Mouse (Mus musculus) thymus, postnatal 36 days (tissue): ENCODE data around the gene Vpreb1.
A peak's percentile ranks its signal among the peaks of the same experiment; 100 is the strongest.
"Not testable (repeated sequence)": the region's sequence is repeated elsewhere in the genome, so short reads cannot be mapped to it uniquely, and the experiment has no call there.

Experiments
- DNase-seq, 2 experiments: peaks; one replicate each; pipeline ENCODE4 v3.0.0; 2022; ENCODE audit warnings: mixed read lengths in 2 of 2

The Vpreb1 gene

DNA sequence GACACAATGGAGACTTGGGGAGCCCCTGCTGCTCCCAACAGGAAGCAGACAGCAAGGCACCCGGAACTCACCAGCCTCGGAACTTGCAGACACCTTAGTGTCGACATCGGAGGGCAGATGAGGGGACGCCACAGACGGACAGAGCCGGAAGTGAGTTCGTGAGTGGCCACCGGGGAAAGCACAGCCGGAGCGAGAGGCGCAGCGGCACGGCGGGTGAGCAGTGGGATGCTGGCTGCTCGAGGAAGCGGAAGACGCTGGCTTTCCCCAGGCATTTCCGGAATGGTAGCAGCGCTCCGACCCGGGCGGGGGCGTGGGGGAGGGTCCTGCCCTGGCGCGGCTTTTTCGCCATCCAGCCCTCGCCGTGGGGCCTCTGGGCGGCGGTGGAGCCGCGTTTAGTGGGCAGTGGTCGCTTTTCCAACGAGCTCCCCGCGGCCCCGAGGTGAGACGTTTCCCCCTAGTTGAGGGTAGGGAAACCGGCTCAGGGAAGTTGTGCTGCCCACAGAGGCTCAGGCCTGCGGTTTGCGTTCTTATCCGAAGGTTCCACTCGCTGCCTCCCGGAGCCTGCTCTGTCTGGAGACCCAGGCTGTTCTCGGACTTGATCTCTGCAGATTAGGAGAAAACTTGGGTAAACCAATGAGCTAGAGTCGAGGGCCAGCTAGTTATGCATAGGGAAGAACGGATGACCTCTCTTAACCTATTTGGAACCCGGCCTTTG, at the start of gene Vpreb1, which contains the start of gene Top3b:
Gene Vpreb1, minus strand, starts transcription at position 227 of the 715 bp plus-strand sequence.
Gene Top3b, plus strand, starts transcription at position 120 of the 715 bp plus-strand sequence.
- DNase-seq = peak; percentile 86 to 91

DNA sequence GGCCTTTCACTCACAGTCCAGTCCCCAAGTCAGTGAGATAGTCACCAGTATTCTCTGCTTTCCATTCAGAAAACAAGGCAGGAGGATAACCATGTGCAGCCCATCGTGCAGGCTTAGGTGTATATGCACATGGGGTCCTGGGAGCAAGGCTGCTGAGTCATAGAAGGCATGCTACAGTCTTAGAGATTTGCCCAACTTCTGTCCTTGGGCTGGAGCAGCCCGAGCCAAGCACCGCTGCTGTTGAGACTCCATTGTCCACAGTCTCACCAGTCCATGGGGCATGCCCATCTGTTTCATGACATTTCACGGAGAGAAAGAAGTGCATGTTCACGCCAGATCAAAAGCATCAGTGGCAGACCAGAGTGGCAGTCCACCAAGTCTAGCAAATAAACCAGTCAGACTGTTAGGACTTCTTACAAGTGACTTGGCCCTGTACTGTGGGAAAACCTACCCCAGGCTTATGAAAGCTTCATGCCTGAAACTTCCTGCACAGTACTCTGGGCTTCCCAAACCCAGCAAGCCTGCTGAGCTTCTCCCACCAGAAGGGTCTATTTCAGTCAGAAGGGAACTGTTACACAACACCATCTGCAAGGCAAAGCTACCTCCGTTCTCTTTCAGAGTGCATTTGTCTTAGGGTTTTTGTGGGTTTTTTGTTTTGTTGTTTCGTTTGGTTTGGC, 47.9 kb upstream of the Vpreb1 start:
- DNase-seq = no peak

DNA sequence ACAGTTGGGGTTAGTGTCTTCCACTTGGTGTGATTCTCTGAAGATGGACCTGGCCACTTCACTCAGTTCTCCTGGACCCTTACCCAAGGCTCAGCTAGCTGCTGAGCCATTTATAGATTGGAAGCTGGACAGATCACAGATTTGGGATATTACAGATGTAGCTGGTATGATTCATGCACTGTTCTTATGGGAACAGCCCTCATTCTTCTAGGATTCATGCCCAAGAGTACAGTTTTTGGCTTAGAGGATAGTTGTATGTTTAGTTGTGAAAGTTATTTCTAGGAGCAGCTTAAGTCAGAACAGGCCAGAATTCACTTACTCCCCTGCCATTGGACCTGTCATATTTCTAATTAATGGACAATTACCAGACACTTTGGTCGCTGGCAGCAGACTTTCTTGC, 42.8 kb upstream of the Vpreb1 start:
- no peak for DNase-seq

DNA sequence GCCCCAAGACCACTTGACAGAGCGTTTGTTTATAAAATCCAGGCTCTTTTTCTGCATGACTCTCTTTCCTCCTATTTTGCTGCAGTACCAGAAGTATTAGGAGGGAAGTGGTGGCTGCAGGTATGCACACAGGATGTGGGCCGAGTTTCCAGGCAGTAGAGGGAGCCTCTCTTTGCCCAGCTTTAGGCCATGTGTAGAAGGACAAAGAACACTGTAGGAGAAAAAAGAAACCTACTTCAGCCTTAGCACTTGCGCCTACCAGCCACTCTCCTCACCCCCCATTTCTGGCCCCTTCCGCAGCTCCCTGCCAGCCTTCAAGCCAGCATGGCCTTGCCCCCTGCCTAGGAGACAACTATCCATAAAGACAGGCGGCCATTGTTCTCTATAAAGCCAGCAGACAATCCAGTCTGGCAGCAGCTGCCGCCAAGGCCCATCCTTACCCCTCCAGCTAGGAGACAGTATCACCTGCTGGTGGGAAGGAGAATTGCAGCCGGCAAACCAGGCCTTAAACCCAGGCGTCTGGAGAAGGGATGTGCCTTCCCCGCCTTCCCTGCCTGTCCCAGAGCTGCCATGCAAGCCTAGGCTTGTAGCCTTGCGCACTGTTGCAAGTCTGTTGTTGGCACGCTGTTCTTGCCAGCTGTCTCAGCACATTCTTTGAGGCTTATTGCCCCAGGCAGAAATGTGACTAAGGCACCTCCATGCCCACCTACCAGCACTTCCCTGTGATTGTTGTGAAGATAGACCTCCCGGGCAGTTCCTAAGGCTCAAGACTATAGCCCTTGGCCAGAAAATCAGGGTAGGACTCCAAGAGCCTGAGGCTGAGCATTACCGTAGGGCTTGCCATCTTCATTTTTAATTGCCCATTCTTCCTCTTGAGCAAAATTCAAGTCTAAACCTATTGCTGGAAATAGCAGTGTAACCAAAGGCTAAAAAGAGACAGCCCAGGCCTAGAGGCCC, 41.3 kb upstream of the Vpreb1 start:
- DNase-seq = peak; percentile 73 to 74

DNA sequence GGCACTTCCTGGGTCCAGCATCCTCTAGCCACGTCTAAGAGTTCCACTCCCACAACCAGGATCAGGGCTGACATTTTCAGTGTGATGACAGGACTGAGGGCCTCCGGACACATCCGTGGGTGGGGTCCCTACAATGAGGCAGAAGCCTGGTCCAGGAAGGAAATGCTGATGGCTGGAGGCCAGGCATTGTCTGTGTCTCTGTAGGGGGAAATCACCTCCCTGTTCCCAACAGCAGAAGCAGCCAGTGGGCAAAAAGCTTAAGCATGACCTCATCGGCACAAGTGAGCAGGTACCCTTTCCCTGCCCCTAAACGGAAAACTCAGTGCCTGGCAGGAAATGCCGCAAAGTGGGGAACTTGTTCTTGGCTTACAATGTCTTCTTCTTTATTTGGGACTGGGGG, 37.2 kb upstream of the Vpreb1 start:
- no peak for DNase-seq

DNA sequence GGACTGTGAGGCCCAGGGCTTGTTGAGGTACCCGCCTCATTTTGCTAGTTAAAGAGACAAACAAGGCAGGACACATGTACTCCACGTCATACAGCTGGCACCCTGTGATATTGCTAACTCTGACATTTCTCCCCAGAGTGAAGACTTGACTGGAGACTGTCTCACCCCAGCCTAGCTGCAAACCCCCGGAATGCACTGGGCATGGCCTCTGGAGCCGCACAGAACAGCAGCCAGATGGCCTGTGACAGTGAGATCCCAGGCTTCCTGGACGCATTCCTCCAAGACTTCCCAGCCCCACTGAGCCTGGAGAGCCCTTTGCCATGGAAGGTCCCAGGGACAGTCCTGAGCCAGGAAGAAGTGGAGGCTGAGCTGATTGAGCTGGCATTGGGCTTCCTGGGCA, 32.5 kb upstream of the Vpreb1 start:
- no peak for DNase-seq

DNA sequence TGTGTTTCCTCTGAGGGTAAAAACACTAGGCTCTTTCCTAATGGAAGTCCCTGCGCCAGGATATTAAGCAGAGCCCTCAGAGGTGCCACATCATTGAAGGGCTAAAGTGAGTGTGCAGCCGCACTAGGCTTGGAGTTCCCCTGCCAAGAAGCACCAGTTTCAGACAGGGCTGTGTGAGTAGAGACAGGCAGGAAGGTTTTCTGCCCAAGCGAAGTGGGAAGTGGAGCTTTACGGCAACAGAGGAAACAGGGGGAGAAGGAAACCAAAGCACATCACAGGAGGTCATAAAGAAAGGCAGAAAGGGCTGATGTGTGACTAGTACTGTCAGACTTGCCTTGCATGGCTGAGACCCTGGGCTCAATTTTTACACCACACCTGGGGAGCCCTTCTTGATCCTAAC, 31.7 kb upstream of the Vpreb1 start:
- DNase-seq = no peak

DNA sequence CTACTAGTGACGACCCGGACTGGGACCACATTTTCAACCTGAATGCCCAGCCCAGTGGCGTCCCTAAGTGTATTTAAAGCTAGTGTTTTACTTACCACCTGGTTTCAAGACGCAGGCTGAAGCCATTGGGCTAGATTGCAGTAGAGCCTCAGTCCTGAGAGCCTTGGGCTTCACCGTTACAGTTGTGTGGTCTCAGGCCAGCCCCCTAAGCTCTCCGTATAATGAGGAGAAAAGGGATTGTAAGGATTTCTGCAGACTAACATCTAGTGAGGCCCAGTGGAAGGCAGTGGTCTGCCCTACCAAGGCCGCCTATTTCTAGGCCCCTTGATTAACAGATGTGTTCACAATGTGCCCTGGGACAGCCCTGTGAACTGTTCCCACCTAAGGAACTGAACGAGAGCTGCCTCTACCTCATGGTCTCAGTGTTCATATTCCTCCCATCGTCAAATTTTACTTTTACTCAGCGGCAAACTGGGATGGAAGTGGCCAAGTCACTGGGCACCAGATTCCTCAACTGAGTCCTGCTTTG, 26.5 kb upstream of the Vpreb1 start:
- DNase-seq = no peak

DNA sequence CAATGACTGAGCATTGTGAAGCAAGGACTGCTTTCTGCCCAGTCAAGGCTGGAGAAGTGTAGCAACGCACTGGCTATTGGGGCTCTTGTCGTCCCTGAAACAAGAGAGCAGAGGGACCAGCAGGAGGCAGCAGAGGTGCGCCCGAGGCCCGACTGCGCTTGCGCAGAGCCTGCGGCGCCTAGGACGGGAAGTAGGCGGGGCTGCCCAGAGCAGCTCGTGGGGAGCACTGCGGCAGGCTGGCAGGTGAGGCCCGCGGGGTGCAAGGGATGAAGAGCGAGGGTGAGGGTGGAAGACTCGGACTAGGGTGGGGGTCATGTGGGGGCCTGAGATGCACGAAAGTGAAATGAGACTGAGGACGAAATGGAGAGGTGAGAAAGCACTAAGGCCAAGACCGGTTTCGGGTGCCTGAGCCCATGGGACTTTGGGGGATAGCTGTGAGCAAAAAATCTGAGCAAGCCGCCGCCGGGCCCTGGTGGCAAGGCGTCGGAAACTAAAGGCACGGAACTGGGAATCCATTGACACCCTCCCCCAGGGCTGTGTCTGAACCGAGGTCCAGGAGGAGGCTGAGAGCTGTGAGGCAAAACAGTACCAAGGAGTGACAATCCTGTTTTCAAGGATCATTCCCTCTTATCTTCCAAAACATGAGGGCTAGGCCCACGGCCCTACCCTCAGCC, 25.9 kb upstream of the Vpreb1 start, which contains the start of gene Ppm1f:
Gene Ppm1f, plus strand, starts transcription at position 88 of the 674 bp plus-strand sequence.
- DNase-seq = peak; percentile 95 to 98

DNA sequence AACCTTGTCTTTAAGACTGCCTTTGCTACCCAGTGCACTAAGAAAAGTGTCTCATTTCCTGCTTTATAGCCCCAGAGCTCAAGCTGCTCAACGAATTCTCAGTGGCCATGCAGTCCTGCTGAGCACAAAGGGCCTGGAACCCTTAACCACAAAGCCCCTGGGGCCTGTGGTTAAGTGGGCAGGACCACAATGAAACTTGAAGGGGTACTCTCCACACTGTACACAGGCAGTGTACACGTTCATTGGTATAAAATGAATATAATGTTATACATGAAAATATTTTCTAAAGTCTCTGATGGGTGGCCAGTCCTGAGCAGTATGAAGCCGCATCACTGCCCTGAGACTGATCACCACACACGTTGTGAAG, 25.4 kb upstream of the Vpreb1 start:
- DNase-seq = no peak

DNA sequence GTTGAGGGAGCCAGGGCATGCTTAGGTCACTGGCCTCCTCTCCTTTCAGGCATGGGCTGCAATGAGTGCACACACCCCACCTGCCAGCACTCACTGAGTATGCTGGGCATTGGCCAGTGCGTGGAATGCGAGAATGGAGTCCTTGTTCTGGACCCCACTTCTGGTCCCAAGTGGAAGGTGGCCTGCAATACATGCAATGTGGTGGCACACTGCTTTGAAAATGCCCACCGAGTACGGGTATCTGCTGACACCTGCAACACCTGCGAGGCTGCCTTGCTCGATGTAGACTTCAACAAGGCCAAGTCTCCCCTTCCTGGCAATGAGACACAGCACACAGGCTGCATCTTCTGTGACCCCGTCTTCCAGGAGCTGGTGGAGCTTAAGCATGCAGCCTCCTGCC, 21.7 kb upstream of the Vpreb1 start:
- DNase-seq = no peak

DNA sequence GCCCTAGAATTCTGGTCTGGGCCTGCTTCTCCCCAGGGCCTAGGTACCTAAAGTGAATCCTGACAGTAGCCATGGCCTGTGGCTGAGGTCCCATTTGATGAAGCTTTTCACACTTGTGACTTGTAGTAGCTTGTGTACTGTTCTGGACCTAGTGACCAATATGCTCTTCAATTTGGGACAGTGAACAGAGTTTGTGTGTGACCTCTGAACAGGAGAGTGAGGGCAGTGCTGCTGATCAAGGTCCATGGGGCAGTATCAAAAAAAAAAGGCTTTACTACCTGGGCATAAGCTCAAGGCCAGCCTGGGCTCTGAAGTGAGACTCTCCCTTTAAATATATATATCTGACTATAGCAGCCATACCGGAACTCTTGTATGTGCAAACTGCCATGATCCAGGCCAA, 17.7 kb upstream of the Vpreb1 start:
- DNase-seq = no peak

DNA sequence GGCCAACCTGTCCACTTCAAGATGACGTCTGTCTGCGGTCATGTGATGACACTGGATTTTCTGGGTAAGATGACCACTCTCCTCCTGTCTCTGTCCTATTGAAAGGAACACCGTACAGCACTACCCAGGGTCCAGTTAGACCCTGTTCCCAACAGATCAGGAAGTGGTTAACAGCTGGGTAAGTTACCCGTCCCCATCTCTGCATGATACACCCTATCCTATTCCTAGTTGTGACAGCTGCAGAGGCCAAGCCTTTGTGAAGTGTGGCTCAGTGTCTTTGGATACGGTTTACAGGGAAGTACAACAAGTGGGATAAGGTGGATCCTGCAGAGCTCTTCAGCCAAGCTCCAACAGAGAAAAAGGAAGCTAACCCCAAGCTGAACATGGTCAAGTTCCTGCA, 8.4 kb upstream of the Vpreb1 start:
- no peak for DNase-seq

DNA sequence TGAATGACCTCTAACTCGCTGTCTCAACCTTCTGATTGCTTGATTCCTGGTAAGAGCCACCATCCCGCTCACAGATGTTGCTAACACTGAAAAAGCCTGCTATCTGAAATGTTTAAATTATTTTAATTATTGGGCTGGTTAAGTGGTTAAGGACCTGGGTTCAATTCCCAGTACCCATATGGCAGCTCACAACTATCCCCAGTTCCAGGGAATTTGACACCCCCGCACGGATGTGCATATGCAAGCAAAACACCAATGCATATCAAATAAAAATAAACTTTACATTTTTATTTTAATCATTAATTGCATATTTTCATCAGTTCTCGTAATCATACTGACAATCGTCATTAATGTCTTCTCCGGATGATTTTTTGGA, 414 bp downstream of the Vpreb1 start:
- no peak for DNase-seq

DNA sequence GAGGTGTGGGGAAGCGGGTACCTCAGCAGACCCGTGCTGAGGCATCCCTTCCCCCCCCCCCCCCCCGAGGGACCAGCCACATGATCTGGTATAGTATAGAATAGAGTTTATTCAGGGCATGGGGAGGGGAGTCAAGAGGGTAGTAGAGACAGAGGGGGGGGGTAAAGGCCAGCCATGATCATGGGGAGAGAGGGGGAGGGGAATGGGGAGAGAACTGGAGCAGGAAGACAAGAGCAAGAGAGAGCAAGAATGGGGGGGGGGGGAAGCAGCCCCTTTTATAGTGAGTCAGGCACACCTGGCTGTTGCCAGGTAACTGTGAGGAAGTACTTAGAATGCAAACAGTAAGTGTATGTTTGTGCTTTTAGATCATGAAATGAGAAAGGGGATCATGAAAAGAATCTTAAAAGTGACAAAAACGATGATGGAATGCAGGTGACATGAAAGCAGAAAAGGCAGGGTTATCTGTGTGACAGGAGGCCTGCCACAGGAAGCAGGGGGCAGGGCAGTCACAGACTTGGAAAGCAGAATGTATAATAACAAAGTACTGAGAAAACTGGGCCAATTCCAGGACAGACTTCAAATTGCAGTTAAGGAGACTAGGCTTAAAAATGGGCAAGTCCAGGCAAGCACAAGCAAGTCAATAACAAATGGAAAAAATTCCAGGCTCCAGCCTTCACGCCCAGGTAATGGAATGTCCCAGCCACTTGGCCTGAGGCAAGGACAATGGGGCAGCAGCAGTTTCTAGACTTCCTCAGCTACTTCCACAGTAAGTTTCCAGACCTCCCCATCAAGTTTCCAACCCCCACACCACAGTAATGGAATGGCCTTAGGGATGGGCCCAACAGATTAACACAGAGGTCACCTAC, 4.7 kb downstream of the Vpreb1 start:
- DNase-seq = peak; percentile 16 to 30

DNA sequence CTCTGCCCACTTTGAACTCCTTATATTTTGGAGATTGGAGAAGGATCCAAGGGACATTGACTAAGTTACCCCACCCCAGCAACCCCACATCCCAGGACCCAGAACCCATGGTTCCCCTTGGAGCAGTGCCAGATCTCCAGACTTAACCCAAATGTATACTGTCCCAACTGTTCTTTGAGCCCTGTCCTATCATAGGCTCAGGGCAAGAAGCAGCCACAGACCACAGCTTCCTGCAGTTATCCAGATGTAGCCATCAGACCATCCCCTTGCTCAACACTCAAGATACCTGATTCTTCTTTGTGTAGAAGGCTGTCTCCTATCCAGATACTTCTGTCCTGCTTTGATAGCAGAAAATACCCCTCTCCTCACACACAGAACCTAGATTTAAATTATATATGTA, 5.4 kb downstream of the Vpreb1 start:
- DNase-seq = no peak

DNA sequence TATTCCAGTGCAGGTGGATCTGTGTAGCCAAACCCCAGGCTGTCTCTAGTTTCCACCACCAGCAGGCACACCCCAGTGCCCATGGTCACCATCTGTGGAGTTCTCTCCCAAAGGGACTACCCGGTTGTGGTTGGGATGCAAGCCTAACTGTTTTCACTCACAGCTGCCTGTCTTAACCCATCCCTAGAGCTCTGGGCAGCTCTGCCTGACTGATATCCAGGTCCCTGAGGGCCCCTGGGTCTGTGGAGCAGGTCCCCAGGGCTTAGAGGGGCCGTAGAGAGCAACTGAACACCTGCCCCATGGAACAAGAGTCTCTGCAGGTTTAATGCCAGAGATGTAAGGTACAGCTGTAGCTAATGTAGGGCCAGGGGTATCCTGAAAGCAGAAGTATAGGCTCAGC, 6.7 kb downstream of the Vpreb1 start, which contains the start of gene Igll1:
Gene Igll1, minus strand, starts transcription at position 8 of the 400 bp plus-strand sequence.
- no peak for DNase-seq

DNA sequence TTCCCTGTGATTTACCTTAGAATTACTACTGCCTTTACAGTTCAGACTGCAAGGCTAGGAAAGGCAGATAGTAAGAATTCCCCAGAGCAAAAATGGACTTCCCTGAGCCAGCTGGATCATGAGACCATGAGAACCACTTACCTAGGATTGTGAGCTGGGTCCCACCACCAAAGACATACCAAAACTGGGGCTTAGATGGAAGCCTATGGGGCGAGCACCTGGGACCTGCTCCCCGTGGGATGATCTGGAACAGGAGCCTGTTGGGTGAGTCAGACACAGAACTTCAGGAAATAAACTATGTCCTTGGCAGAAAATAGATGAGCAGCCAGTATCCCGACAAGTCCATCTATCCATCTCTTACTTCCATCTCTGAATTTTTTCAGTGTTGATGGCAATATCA, 8.4 kb downstream of the Vpreb1 start:
- no peak for DNase-seq

DNA sequence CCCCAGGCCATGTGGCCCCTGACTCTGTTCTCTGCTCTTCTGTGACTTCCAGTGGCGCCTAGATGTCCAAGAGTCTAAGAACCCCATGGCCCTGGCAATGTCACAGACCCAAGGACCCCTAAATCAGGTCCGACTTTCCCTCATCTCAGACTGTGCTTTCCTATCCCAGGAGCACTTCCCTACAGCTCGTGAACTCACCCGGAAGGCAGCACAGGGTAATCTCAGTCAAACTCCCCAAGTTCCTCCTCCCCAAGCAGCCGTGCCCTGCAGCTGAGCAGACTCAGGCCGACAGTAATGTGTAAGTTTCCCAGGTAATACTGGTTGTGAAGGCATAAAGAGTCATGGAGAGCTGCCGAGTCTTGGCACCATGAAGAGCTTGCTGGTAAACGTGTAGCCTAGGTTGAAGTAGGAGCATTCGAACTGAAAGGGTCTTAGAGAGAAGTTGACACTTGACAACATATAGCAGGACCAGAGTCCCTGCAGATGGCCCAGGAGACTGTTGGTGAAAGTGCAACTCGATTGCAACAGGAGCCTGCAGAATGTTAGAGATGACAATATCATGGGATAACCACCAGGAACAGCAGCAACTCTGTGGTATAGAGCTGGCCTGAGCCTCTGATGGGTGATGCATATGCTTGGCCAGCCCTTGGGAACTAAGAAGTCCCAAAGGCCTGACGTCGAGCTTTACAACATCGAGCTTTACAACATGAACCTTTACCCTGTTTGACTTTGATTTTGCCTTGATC, 13.7 kb downstream of the Vpreb1 start:
- DNase-seq = no peak

DNA sequence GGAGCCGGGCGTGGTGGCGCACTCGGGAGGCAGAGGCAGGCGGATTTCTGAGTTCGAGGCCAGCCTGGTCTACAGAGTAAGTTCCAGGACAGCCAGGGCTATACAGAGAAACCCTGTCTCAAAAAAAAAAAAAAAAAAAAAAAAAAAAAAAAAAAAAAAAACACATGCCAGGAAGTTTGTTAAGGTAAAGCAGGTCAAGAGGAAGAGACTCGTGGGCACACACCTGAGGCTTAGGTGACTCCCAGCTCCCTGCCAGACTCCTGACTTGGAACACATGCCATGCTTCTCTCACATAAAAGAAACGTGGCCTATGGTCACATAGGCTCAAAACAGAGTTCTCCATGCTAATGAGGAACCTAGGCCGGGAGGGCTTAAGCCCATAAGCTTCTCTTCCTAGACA, 14.6 kb downstream of the Vpreb1 start:
- DNase-seq = not testable (repeated sequence)

DNA sequence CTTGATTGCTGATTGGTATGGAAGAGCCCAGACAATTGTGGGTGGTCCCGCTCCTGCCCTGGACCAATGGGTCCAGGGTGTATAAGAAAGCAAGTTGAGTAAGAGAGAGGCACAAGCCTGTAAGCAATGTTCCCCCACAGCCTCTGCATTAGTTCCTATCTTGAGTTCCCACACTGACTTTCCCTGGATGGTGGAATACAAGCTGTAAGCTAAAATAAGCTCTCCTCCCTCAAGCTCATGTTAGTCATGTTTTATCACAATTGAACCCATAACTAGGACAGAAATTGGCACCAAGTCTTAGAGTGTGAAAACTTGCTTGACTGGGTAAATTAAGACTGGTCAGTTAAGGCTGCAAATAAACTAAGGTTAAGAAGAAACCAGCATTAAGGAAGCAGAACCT, 15.1 kb downstream of the Vpreb1 start:
- no peak for DNase-seq
